Mouse (Mus musculus) midbrain, embryonic 11.5 days (tissue): ENCODE measurements around the gene Vangl1. TPM values are rescaled to one million over a fixed set of nuclear protein-coding genes. Genes with fewer than 3 reads are reported as not detected.

Source experiments
- ATAC-seq: fragments of 200-750 bp; cut with Nextera tagmentation; 2 replicates; pipeline ENCODE4 v1.8.0; 2017; ENCODE audit warnings: moderate TSS enrichment, moderate library complexity; ENCODE audit not compliant: low FRiP score
- DNase-seq: peaks from one replicate; pipeline ENCODE4 v3.0.0; 2015; ENCODE audit warnings: low spot score; ENCODE audit errors: missing footprints
- H3K27ac ChIP-seq: fragments of 300-500 bp; sonication (generic); 2 replicates; pipeline ENCODE4 v1.5.1; 2014; ENCODE audit warnings: low read depth, low read length
- H3K27me3 ChIP-seq: fragments of 300-500 bp; sonication (generic); 2 replicates; pipeline ENCODE4 v1.6.1; 2014; ENCODE audit warnings: mild to moderate bottlenecking, low read length, moderate library complexity, mixed read lengths; ENCODE audit not compliant: control insufficient read depth, insufficient read depth
- H3K36me3 ChIP-seq: fragments of 300-500 bp; sonication (generic); 2 replicates; pipeline ENCODE4 v1.6.1; 2014; ENCODE audit warnings: mild to moderate bottlenecking, low read length, moderate library complexity, mixed read lengths; ENCODE audit not compliant: control insufficient read depth, insufficient read depth
- H3K4me1 ChIP-seq: fragments of 300-500 bp; sonication (generic); 2 replicates; pipeline ENCODE4 v1.6.1; 2014; ENCODE audit warnings: low read length; ENCODE audit not compliant: control insufficient read depth, insufficient read depth
- H3K4me2 ChIP-seq: fragments of 300-500 bp; sonication (generic); 2 replicates; pipeline ENCODE4 v1.6.1; 2014; ENCODE audit warnings: mild to moderate bottlenecking, moderate library complexity
- H3K4me3 ChIP-seq: fragments of 300-500 bp; sonication (generic); 2 replicates; pipeline ENCODE4 v1.5.1; 2014; ENCODE audit warnings: low read depth, low read length
- H3K9ac ChIP-seq: fragments of 300-500 bp; sonication (generic); 2 replicates; pipeline ENCODE4 v1.6.1; 2014; ENCODE audit warnings: low read length
- H3K9me3 ChIP-seq: fragments of 300-500 bp; sonication (generic); 2 replicates; pipeline ENCODE4 v1.6.1; 2016; ENCODE audit warnings: low read length; ENCODE audit not compliant: control insufficient read depth
- WGBS: fragments of 180-500 bp; shearing (Covaris S2); extraction: QIAGEN DNeasy Blood & Tissue Kit; methylation state at CpG from one replicate; pipeline ENCODE4 v1.1.7; 2014; 5-methylcytosine and 5-hydroxymethylcytosine counted together
- polyA plus RNA-seq: library from polyadenylated mRNA; unstranded; fragments of >200 nt; fragmentation: Nextera tagmentation; extraction: Ambion mirVana; gene quantifications from 2 replicates; pipeline ENCODE4 v1.2.1, GENCODE M21; 2014

Gene Vangl1
- polyA plus RNA-seq, 1 experiment from 2014 or later, result 9.3 TPM

GRCm38 (mm10) chr3:102158759-102159422 lies 45.6 kb downstream of the Vangl1 start:
- Histone ChIP-seq H3K36me3 (no peaks in the 10 kb centered on the region), H3K9me3 (no peaks in the 10 kb centered on the region), H3K27ac (no peak overlapping the region), H3K4me1 (no peaks in the 10 kb centered on the region), H3K27me3 (peaks cover 2% of the 10 kb centered on the region; the same call in 1 of the 2 replicates), H3K4me2 (no peak overlapping the region), H3K4me3 (no peak overlapping the region), H3K9ac (no peak overlapping the region)
- 87% methylated on average over 14 of the region's 14 CpGs for WGBS
- ATAC-seq (no peak), DNase-seq (no peak)

GRCm38 (mm10) chr3:102157652-102158051 lies 46.8 kb downstream of the Vangl1 start:
- Histone ChIP-seq H3K4me2 (no peak overlapping the region), H3K27me3 (peaks cover 2% of the 10 kb centered on the region; the same call in 1 of the 2 replicates), H3K4me1 (peaks cover 3% of the 10 kb centered on the region), H3K4me3 (no peak overlapping the region), H3K9me3 (no peaks in the 10 kb centered on the region), H3K9ac (no peak overlapping the region), H3K27ac (no peak overlapping the region), H3K36me3 (no peaks in the 10 kb centered on the region)
- DNase-seq (no peak), ATAC-seq (no peak)
- WGBS, result 93% methylated on average over 6 of the region's 6 CpGs

- peaks cover 12% of the 10 kb centered on the region for H3K4me1 ChIP-seq
Measured at GRCm38 (mm10) chr3:102156737-102157136, 47.8 kb downstream of the Vangl1 start.

DNA sequence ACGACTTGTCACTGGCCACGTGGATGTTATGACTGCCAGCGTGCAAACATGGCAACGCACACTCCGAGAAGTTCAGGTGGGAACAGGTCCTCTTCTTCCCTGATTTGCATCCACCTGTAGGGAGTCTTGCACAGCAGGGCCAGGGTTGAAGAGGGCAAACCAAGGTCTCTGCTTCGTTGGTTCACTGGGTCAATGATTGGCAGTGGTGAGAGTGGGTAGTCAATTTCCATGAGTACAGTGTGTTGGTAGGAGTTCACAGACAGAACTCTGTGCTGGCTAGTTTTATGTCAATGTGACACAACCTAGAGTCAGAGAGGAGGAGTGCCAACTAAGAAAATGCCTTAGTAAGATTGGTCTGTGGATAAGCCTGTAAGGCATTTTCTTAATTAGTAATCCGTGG lies 50.4 kb downstream of the Vangl1 start:
- H3K36me3 ChIP-seq, result no peaks in the 10 kb centered on the region
- DNase-seq, result no peak
- ATAC-seq, result no peak
- H3K27ac ChIP-seq, result no peak overlapping the region
- no peaks in the 10 kb centered on the region for H3K9me3 ChIP-seq
- 82% methylated on average over 7 of the region's 7 CpGs for WGBS
- peaks cover 12% of the 10 kb centered on the region for H3K4me1 ChIP-seq
- no peak overlapping the region for H3K4me2 ChIP-seq
- H3K4me3 ChIP-seq, result no peak overlapping the region
- H3K27me3 ChIP-seq, result peaks cover 2% of the 10 kb centered on the region; the same call in 1 of the 2 replicates
- no peak overlapping the region for H3K9ac ChIP-seq

More at GRCm38 (mm10) chr3:102156737-102157136, 47.8 kb downstream of the Vangl1 start:
- no peaks in the 10 kb centered on the region for H3K9me3 ChIP-seq
- 94% methylated on average over 7 of the region's 7 CpGs for WGBS
- no peak overlapping the region for H3K4me3 ChIP-seq
- H3K27me3 ChIP-seq, result peaks cover 2% of the 10 kb centered on the region; the same call in 1 of the 2 replicates
- DNase-seq (no peak), ATAC-seq (no peak)
- H3K36me3 ChIP-seq, result no peaks in the 10 kb centered on the region
- H3K9ac ChIP-seq, result no peak overlapping the region
- H3K27ac ChIP-seq, result no peak overlapping the region
- H3K4me2 ChIP-seq, result no peak overlapping the region

DNA sequence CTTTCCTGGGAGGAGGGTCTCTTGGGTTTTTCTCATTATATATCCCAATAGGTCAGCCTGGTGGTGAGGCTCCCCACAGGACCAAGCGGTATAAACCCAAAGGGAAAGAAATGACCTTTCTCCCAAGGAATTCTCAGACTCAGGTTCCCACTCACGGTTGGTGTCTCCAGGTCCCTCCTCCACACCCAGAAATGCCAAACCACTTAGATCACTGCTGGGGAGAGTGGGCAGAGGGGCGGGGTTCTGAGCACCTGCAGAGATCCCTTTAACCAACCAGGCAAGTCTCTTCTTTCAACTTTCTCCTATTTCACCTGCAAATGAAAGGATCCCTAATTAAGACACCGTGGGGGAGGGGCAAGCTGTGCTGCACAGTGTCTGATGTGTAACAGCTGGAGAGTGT lies 51.6 kb downstream of the Vangl1 start:
- Histone ChIP-seq H3K27ac (no peak overlapping the region), H3K4me2 (no peak overlapping the region), H3K9me3 (no peaks in the 10 kb centered on the region), H3K4me3 (no peak overlapping the region), H3K4me1 (peaks cover 12% of the 10 kb centered on the region), H3K36me3 (no peaks in the 10 kb centered on the region), H3K9ac (no peak overlapping the region), H3K27me3 (peaks cover 2% of the 10 kb centered on the region; the same call in 1 of the 2 replicates)
- WGBS, result 12% methylated on average over 4 of the region's 4 CpGs
- ATAC-seq, result peak; percentile 42
- no peak for DNase-seq

- ATAC-seq (peak; percentile 44), DNase-seq (no peak)
- H3K4me3 ChIP-seq, result no peak overlapping the region
- no peaks in the 10 kb centered on the region for H3K36me3 ChIP-seq
- H3K4me2 ChIP-seq, result no peak overlapping the region
- peaks cover 12% of the 10 kb centered on the region for H3K4me1 ChIP-seq
- H3K27me3 ChIP-seq, result peaks cover 2% of the 10 kb centered on the region; the same call in 1 of the 2 replicates
- H3K27ac ChIP-seq, result no peak overlapping the region
- 15% methylated on average over 4 of the region's 4 CpGs for WGBS
- H3K9me3 ChIP-seq, result no peaks in the 10 kb centered on the region
- H3K9ac ChIP-seq, result no peak overlapping the region
Measured at GRCm38 (mm10) chr3:102152471-102152870, 52.0 kb downstream of the Vangl1 start.

DNA sequence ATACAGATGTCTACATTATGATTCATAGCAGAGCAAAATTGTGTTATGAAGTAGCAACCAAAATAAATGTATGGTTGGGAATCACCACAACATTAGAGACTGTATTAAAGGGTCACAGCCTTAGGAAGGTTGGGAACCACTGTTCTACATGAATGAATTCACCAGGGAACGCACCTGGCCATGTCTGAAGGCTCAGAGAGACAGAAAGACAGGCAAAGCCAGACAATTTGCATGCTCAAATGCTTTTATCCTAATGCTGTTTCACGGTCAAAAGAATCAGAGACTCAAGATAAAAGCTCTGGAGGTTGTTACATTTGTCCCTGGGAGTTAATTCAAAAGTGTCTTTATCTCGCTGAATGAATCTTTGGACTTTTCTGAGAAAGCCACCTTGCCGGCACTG lies 52.6 kb downstream of the Vangl1 start:
- Histone ChIP-seq H3K9me3 (no peaks in the 10 kb centered on the region), H3K4me3 (no peak overlapping the region), H3K4me1 (peaks cover 17% of the 10 kb centered on the region), H3K27me3 (peaks cover 2% of the 10 kb centered on the region; the same call in 1 of the 2 replicates), H3K9ac (no peak overlapping the region), H3K27ac (no peak overlapping the region), H3K4me2 (no peak overlapping the region), H3K36me3 (no peaks in the 10 kb centered on the region)
- 24% methylated on average over 4 of the region's 4 CpGs for WGBS
- ATAC-seq, result no peak
- DNase-seq, result no peak

- Histone ChIP-seq H3K4me3 (no peak overlapping the region), H3K27ac (no peak overlapping the region), H3K4me1 (peaks cover 19% of the 10 kb centered on the region), H3K9me3 (no peaks in the 10 kb centered on the region), H3K36me3 (no peaks in the 10 kb centered on the region), H3K9ac (no peak overlapping the region), H3K4me2 (no peak overlapping the region), H3K27me3 (peaks cover 2% of the 10 kb centered on the region; the same call in 1 of the 2 replicates)
- ATAC-seq (no peak), DNase-seq (no peak)
- WGBS, result 74% methylated on average over 7 of the region's 7 CpGs
Measured at GRCm38 (mm10) chr3:102149941-102150340, 54.6 kb downstream of the Vangl1 start.

- no peak for DNase-seq
- WGBS, result 75% methylated on average over 4 of the region's 4 CpGs
- no peaks in the 10 kb centered on the region; the same call in 1 of the 2 replicates for H3K27me3 ChIP-seq
- no peak overlapping the region for H3K4me3 ChIP-seq
- ATAC-seq, result peak; percentile 33; the same call in 1 of the 2 replicates
- H3K36me3 ChIP-seq, result no peaks in the 10 kb centered on the region
- H3K9ac ChIP-seq, result no peak overlapping the region
- H3K4me2 ChIP-seq, result no peak overlapping the region
- H3K9me3 ChIP-seq, result no peaks in the 10 kb centered on the region
- H3K4me1 ChIP-seq, result peaks cover 12% of the 10 kb centered on the region
- no peak overlapping the region for H3K27ac ChIP-seq
Measured at GRCm38 (mm10) chr3:102147189-102147588, 57.3 kb downstream of the Vangl1 start.
